Mouse (Mus musculus) c-Kit-positive CD71-positive TER-119-positive erythroid progenitor cells, embryonic 14.5 days (primary cell): Measurements from ENCODE around the gene Borcs6.

Experiments
- DNase-seq: peaks from one replicate; pipeline ENCODE4 v3.0.0-alpha.2; 2013; ENCODE audit warnings: low spot score

Gene Borcs6

DNA sequence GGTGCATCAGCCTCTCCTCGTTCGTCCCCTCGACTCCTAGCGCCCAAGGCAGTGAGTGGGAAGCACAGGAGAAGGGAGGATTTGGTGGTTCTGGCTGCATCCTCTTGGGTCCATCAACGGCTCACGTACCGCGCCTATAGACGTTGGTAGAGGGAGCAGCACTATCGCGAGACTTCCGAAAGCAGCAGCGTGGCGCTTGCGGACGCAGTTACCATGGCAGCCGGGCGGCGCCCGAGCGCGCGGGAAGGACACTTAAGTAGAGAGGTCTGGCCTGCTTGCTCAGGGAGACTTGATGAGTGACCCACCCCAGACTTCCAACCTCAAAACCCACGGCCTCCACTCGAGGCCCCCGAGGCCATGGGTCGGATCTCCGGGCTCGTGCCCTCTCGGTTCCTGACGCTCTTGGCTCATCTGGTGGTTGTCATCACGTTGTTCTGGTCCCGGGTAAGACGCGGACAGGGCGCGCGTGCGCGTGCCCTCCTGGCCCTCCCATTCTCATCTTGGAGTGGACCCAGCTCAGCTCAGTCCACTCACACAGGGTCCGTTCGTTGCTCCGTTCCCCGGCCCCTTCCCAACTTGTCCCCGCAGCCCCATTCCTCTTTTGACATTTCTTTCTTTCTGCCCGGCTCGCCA, 11.2 kb downstream of the Borcs6 start, which contains the start of gene Tmem107:
Gene Tmem107, plus strand, starts transcription at position 217 of the 633 bp plus-strand sequence.
- DNase-seq: peak; percentile 93

DNA sequence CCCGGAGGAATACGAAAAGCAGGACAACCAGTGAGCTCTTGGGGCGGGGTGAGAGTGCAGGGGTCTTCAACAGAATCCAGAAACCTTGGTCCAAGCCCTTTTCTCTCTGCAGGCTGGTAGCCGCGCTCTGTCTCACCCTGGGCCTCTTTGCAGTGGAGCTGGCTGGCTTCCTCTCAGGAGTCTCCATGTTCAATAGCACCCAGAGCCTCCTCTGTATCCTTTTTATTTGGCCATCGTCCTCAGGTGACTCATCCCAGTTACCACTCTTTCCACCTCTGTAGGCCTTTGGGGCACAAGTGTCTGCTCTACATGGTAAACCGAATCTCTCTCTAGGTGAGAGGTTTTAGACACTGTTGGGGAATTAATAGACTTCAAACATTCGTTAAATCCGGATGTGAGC, 11.7 kb downstream of the Borcs6 start:
- DNase-seq: no peak

DNA sequence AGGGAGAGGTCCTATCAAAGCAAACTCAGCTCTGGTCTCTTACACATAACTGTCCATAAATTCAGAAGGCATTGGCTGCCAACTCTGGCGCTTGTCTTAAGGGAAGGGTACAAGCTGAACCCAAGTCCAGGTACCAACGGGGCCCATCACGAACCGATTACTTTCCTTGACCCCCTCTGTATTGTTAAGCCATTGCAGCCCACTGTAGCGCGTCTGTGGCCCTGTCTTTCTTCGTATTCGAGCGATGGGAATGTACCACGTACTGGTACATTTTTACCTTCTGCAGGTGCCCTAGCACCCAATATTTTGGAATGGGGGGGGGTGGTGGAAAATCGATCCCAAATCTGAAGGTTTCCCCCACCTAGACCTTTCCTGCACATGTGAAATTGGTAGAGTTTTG, 12.7 kb downstream of the Borcs6 start:
- no peak for DNase-seq

DNA sequence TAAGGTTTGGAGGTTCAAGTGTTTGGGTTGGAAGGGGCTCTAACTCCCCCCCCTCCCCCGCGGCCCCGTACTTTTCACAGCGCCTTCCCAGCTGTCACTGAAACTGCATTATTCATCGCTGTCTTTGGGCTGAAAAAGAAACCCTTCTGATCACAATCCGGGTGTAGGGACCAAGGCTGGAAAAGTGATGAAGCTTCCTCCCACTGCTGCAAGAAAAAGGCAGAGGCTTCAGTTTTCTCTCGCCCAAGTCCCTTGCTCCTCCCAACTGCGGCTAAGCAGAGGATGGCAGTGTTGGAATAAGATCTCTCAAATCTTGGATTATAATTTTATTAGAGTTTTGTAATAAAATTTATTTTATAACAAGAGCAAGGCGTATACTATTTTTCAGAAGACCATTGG, 13.1 kb downstream of the Borcs6 start:
- DNase-seq: no peak

DNA sequence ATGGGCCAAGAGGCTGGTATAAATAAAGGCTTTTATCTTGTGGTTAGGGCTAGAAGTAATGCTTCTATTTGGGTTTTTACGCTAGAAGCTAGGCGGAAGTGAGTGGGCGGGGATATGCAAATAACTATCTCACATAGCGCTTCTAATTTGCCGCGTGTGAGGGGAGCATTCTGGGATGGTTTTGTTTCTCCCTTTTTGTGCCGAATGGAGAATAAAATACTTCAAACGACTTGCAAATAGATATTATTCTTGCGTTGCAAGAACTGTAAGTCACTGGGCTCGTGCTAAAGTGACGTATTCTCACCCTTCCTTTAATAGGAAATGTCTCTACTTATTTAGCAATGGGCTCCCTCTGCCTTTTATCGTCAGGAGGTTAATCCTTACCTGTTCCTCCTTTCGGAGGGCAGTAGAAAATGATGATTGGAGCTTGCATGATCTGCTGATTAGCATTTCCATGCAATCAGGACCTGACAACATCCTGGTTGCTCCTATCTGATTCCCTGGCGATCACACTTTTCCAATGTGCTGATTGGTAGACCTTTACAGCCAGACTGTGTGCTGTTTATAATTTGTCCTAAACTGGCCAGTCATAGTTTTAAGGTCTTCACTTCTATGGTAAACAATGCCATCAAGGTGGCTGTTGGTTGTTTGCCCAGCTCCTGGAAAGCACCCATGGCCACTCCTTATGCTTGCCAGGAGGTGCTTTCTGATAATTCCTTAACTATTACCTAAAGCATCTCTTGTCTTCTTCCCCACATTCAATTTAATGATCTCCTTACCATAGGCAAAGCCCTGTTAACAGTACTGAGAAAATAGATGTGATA, 13.8 kb downstream of the Borcs6 start:
- DNase-seq: peak; percentile 95

DNA sequence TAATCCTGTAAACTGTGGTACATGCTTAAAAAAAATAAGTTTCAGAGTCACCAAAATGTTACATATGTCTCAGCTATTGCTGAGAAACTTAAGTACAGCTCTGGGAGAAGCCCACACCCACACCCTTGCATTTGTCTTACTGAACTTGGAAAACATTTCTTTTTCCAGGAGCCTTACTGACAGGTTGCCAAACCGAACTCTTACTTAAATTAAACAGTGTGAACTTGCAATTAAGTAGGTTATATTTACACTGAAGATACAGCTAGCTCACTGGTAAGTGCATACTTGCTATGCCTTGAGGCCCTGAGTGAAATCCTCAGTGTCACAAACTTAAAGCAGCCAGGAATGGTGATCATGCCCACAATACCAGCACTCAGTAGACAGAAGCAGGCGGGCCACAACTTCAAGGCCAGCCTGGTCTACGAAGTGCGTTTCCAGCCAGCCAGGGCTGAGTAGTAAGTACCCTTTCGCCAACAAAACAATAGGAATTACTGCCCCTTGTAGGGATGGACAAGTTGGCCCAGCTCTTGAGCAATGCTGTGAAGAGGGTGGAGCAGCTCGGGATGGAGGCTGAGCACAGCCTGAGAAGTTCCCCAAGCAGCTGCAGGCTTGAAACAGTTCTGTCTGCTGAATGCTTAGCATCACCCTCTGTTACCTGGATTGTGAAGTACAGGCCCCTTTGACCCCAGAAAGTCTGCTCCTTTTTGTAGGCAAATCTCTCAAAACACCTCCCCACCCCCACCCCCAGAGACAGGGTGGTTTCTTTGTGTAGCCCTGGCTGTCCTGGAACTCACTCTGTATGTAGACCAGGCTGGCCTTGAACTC, 14.6 kb downstream of the Borcs6 start:
- DNase-seq: no peak

DNA sequence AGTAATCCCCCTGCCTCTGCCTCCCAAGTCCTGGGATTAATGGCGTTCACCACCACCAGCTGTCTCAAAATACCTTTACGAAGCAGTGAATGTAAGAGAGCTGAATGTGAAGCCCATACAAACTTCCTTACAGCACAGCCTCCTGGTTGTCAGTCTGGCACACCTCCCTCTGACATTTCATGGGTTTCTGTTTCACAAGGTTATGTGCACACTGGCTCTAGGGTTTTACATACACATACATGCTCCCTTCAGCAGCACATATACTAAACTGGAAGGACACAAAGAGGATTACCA, 15.2 kb downstream of the Borcs6 start:
- no peak for DNase-seq

DNA sequence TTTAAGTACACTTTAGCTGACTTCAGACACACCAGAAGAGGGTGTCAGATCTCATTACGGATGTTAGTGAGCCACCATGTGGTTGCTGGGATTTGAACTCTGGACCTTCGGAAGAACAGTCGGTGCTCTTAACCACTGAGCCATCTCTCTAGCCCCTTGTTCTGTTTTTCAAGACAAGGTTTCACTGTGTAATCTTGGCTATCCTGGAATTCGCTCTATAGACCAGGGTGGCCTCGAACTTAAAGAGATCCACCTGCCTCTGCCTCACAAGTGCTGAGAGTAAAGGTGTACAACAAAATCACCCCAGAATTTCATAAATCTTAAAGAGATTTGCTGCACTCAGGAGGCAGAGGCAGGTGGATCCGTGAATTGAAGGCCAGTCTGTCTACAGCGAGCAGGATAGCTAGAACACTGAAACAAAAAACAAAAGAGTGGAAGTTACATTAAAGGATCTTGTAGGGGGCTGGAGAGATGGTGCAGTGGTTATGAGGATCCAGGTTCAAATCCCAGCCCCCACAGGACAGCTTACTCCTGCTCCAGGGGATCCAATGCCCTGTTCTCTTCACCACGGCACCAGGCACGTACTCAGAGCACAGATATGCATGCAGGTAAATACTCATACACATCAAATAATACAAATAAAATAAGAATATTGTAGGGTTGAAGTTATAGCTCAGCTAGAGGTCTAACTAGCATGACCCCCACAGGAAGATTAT, 16.4 kb downstream of the Borcs6 start:
- DNase-seq: no peak

DNA sequence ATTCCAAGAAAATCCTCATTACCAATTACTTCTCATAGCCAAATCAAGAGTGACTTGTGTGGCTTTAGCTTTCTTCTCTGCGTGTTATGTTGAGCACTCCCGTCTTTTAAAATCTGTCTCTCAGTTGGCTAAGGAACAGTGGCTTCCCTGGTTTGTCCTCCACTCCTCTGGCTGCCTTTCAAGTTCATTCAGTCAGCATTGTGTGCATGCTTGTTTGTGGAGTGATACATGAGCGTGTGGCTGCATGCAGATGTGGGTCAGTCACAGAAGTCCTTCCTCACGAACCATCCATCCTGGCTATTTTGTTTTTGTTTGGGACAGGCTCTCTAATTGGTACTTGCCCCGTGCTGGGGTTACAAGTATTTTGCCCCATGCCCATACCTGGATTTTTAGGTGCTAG, 17.1 kb downstream of the Borcs6 start:
- DNase-seq: no peak

DNA sequence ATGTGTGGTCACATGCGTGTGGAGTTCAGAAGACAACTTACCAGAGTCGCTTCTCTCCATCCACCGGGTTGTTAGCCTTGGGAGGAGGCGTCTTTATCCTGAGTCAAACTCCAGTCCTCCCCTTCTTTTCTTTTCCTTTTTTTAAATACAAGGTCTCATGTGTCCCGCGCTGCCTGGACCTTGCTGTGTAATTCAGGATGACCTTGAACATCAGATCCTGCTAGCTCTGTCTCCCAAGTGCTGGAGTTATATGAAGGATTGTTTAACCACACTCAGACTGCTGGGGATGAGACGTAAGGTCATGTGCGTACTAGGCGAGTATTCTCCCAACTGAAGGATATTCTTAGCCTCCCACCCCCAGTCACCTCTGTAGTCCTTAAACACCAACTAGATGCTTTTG, 17.8 kb downstream of the Borcs6 start:
- no peak for DNase-seq

DNA sequence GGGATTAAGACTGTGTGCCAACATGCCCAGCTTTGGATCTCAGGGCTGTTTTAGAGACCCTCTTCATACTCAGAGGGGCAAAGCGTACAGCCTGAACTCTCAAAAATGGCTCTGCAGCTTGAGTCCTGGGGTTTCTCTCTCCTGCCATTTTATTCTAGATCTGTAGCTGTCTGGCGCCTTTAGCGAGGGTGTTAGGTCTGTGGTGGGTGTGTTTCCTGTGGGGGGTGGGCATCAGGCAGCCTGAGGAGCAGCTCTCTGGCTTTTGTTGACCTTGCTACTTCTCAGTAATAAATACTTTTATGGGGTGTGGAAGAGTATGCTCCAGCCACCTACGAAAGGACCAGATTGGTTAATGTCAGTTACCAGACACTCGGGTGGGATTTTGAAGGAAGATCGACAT, 18.5 kb downstream of the Borcs6 start:
- DNase-seq: no peak

DNA sequence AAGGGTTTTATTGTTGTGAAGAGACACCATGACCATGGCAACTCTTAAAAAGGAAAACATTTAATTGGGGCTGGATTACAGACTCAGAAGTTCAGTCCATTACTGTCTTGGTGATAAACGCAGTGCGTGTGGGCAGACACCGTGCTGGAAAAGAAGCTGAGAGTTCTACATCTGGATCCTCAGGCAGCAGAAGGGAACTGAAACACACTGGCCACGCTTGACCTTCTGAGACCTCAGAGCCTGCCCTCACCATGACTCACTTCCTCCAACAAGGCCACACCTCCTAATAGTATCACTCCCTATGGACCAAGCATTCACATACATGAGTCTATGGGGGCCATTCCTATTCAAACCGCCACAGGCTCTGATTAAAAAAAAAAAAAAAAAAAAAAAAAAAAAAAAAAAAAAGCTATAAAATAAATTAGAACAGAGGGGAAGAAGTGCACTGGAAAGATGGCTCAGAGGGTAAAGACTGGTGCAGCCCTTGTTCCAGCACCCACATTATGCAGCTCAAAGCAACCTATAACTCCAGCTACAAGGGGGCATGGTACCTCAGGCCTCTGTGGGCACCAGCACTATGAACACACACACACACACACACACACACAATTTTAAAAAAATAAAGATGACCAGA, 19.4 kb downstream of the Borcs6 start:
- no peak for DNase-seq

DNA sequence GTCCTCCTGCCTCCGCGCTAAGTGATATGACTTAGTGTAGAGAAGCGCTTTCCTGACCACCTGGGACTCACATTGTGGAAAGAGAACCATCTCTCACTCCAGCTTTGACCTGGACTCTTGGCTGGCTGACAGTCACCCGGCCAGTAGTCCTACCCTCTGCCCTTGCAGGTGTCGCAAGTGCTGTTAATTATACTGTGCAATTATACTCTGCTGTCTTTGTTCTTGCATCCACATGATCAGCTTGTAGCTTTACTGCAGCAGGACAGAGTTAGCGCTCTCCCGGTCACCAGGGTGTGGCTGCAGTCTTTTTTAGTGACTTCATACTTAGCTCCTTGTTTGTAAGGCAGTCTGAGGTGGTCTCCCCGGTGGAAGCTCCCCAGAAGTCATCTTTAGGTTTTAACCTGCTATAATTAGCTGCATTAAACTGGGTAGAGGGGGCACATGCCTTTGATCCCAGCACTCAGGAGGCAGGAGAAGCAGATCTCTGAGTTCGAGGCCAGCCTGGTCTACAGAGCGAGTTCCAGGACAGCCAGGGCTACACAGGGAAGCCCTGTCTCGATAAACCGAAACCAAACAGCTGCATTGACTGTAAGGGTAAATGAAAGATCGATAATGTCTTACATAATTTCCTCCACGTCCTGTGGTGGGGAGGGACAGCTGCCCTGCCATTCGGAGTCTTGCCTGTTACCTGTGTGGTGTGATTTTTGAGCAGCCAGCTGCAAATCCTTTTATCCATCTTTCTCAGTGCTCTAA, 20.8 kb downstream of the Borcs6 start:
- no peak for DNase-seq

DNA sequence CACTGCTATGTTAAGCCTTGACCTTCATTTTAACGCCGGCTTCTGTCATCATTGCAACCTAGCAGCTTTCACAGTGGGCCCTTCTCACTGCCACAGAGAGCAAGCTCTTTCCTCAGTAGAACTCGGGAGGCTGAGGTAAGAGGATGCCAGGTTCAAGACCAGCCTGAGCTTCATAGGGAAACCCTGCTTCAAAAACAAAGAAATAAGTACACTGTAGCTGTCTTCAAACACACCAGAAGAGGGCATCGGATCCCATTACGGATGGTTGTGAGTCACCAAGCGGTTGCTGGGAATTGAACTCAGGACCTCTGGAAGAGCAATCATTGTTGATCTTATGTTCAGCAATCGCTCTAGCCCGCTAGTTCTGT, 21.3 kb downstream of the Borcs6 start:
- DNase-seq: no peak

DNA sequence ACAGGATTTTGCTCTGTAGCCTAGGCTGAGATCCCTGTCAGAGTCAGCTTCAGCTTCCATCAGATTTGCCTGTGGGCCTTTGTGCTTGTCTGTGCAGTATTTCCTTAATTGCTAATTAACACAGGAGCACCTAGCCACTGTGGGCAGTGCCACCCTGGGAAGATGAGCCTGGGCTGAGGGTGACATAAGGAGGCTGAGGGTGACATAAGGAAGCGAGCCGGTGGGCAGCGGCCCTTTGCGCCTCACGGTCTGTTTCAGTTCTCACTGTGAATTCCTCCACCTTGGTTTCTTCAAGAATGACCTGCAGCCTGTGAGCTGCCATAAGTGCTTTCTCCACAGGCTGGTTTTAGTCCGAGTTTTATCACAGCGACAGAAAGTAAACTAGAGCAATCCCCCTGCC, 22.1 kb downstream of the Borcs6 start:
- DNase-seq: no peak

DNA sequence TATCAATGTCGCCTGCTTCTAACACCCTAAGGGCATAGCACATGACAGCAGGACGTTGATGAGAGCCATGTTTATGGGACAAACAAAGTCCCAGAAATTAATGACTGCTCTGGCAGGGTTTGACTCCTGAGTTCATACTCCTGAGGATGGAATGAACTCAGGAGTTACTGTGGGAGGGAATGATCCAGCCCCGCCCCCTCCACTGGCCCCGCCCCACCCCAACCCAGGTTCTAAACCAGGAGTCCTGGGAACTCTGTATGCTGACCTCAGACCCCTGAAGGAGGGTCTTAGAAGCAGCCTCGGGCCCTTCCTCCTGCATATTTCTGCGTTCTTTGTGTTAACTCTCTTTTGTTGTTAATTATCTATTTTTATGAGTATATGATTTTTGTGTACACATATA, 26.1 kb downstream of the Borcs6 start:
- no peak for DNase-seq

DNA sequence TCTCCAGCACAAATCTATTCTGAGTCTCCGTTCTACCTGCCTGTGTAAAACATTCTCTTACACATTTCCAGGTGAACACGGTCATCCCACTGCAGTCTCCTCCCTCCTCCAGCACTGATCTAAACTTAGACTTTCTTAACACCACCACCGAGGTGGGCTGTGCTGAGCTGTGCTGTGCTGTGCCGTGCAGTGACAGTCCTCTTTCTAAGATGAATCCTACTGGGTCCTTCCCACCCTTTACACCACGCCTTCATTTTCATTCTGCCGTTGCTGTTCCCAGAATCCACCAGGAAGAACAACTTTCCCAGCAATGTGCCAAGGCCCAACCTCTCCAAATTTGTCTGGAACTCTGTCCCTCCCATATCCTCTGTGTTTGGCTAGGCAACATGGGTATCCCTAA, 26.9 kb downstream of the Borcs6 start:
- no peak for DNase-seq

DNA sequence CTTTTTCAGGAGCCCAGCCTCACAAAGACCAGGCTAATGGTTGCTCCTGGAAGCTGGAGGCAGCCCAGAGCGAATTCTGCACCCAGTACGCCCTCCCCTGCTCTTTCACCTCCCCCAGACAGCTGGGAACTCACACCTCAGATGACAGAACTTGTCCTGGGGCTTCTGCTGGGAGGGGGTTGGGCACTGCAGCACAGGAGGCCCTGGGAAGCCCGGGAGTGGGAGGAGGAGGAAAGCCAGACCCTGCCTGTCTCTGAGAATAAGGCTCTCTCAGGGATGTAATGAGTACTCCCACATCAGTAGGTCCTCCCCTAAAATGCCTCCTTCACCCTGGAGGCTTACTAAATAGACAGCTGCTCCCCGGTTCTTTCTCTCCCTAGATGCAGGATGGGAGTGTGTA, 27.6 kb downstream of the Borcs6 start:
- no peak for DNase-seq

DNA sequence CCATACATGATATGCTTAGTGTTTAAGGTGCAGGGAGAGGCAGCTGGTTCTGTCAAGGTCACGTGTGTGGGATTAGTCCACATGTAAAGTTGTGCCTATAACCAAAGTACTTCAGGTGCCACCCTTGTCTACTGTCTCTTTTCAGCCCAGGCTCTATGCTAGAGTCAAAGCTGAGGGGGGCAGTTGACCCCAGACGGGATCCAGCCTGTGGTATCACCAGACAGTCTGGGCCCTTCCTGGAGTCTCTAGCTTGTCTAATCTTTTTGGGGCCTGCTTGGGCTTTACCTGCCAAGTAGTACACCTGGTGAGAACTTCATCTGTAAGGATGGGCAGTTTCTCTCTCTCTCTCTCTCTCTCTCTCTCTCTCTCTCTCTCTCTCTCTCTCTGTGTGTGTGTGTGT, 28.1 kb downstream of the Borcs6 start:
- DNase-seq: no peak

DNA sequence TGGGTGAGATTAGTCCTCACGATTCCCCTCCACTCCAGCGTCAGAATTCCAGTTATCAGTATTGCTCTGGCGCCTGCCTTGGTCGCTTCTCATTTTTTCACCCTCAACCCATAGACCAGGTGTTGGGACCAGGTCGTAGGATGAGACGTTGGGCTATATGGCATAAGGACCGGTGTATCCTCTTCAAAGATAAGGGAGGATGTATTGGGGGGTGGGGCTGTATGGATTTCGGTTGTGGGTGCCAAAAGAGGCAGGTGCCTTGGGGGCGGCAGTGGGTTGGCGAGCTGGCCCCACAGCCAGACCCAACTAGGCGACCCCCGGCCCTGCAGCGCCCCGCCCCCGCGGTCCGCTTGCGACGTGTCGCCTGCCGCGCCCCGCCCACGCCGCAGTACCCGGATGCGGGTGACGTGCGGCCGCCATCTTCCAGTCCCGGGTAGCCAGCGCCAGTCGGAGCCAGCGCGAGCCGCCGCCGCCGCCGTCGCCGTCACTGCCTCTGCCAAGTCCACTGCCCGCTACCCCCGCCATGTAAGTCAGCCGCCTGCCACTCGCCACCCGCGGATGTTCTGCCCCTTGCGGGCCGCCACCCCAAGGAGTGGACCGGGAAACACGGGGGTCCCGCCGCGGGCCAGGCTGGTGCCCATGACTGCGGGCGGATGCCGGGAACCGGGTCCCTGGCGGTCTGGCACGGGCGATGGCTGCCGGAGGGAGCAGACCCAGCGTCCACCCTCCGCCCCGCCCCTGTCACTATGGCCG, 28.8 kb downstream of the Borcs6 start, which contains the start of gene Vamp2:
Gene Vamp2, plus strand, starts transcription at position 388 of the 753 bp plus-strand sequence.
- no peak for DNase-seq
